Mouse (Mus musculus) G1E-ER4 (cell line): ENCODE results near the gene Rps6kb1. TPM values are rescaled to one million over a fixed set of nuclear protein-coding genes. Genes with fewer than 3 reads are reported as not detected.
A peak's percentile ranks its signal among the peaks of the same experiment; 100 is the strongest.

ENCODE experiments used
- GATA1 ChIP-seq: IDR thresholded peaks from one replicate; pipeline ENCODE4 v1.8.0; 2012; ENCODE audit warnings: low read length, inconsistent platforms
- polyA plus RNA-seq: library from polyadenylated mRNA; stranded (reverse); fragments of >175 nt; gene quantifications from 2 replicates; pipeline ENCODE4 v1.2.3, GENCODE M21; 2012

The Rps6kb1 gene
- 16.7 and 23.2 TPM in 2 replicates for polyA plus RNA-seq

DNA sequence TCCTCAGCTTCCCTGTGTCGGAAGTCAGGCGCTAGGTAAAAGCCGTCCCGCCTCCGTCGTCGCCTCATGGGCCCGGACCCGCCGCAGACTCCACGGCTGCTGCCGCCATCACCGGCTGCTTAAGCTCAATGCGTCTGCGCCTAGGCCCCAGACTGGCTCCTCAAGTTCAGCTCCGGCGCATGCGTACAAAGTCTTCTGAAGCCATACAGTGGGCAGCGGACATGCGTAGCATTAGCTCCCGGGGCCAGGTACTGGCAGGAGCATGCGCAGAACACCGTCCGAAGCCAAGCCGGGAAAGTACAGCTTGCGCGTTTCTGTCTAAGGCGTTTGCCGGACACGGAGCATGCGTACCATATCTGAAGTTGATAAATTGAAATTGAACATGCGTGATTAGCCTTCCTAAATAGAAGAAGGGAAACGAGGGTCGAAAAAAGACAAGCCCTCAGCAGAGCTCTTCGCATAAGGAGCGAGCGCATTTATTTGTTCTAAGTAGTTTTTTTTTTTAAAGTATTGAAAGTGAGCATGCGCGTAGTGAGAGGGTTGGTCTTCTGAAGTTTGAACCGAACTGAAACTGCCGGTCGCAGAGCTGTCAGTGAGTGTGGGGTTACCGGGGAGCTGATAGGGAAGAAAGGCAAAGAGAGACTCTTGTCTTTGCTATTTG is at the start of gene Rps6kb1, which contains the start of gene Tubd1:
Gene Rps6kb1 (minus strand): TSS at position 167 of the 661 bp plus-strand sequence.
Gene Tubd1 (plus strand): TSS at position 353 of the 661 bp plus-strand sequence.
- no peak for TF ChIP-seq GATA1

DNA sequence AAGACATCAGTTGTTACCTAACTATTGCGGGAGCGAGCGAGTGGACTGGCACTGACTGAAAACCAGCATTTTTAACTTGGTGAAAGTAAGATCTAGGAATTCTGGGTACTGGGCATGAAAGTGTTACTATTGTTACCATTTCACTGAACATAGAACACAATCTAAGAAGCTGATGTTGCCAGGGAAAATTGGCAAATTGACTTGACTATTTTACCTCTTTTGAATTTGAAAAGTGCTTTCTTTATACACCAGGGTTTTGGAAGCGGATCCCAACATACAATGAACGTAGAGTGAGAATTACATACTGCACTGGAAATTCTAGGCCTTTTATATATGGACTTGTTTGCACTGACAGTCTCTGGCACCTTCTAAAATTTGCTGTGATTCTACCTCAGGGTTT is 48.8 kb upstream of the Rps6kb1 start:
- TF ChIP-seq GATA1, result no peak

DNA sequence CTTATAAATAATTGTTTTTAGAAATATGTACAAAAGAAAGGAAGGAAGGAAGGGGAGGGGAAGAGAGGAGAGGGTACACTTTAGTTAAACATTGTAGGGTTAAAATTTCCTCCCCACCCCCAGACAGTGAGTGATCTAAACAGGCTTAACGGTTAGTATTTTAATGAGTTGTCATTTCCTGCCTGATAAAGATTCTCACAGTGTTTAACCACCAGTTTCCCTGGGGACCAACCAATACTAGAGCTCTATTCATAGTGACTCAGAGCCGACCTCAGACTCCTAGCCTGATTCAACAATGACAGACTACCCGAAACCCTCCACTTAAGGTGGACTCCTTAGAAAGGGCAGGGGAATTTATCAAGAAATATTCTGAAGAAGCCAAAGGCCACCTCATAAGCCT is 48.4 kb upstream of the Rps6kb1 start:
- peak; percentile 45 for TF ChIP-seq GATA1

DNA sequence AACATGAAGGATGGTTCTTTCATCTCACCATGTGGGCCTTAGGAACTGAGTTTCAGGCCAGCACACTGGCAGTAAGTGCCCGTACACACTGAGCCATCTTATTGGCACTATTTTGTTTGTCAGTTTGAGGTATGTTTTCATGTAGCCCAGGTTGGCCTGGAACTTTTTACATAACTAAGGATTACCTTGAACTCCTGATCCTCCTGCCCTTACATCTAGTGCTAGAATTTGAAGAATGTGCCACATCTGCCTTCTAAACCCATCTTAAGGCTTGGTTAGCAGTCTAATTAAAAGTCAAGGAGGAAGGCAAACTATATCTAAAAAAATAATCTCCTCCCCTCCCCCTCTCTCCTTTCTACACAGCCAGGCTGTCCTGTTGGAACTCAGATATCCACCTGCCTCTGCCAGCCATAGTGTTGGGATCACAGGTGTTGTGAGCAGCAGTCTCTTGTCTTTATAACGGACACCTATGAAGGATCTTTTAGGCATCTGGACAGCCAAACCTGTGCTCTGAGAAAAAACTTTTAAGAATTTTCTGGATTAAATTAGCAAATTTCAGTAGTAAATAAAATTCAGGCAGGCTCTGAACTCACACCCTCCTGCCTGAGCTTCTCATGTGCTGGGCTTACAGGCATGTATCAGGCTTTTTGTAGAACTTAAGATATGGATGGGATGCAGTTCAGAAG is 47.5 kb upstream of the Rps6kb1 start:
- no peak for TF ChIP-seq GATA1

DNA sequence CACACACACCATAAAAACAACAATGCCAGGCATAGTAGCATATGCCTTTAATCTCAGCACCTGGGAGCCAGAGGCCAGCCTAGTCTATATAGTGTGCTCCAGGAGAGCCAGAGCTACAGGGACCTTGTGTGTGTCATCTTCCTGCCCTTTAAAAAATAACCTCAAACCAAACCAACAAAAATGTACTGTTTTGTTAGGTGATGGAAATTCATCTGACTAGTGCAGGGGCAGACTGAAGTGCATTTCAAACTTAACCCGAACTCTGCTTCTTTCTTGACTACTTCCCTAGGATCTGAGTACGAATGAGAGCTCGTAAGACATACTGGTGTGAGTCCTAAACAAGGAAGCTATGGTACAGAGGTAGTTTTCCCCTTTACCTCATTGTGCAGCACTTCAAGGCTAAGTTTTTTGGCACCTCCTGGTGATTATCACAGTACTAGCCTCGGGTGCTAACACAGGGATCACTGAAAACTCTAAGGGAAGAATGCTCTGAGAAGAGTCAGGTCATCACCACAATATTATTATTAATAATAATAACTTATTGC is 46.8 kb upstream of the Rps6kb1 start:
- TF ChIP-seq GATA1, result no peak

DNA sequence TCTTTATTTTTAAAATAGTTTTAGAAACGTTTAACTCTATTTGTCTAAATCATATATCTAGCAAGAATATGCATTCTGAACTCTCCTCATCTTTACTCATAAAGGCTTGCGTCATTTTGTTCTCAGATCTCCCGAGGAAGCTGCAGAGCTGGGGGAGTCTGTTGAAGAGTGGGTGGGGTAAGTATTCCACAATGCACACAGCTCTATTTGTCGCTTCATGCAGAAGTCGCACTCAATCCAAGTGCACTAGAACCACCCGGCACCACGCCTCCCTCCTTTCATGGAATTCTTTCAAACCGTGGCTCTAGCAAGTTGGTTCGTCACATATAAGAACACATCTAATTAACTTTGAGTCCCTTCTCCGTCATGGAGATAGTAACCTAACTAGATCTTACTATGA is 46.0 kb upstream of the Rps6kb1 start:
- no peak for TF ChIP-seq GATA1

DNA sequence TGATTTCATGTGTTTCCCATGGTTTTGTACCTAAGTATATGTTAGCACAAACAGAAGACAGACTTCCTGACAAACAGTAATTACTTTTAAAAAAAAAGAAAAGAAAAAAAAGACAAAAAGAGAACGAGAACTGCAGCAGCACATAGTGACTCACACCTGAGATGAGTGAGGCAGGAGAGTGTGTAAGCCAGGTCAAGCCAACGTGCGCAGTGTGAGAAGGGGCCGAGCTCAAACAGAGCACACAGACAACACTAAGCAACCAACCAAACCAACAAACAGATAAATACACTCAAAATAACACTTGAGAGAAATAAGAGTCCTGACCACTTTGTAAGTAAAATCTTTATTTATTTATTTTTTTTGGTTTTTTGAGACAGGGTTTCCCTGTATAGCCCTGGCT is 45.5 kb upstream of the Rps6kb1 start:
- TF ChIP-seq GATA1, result no peak

DNA sequence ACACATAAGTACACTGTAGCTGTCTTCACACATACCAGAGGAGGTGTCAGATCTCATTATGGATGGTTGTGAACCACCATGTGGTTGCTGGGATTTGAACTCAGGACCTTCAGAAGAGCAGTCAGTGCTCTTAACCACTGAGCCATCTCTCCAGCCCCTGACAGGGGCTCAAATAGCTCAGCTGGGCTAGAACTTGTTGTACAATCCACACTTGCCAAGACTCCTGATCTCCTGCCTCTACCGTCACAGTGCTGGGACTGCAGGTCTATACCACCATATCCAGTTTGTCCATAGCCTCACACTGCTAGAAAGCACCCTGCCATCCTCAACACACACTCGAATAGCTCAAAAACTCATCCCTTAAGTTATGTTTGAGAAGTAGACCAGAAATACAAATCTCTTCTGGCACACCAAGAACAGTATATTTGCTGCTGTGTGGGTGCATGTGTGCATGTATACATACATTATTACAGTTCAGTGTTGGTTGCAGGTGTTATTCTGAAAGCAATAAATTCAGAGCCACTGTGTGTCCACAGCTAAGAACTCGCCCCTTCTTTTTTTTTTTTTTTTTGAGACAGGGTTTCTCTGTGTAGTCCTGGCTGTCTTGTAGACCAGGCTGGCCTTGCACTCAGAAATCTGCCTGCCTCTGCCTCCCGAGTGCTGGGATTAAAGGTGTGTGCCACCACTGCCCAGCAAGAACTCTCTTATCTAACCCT is 44.1 kb upstream of the Rps6kb1 start:
- TF ChIP-seq GATA1, result no peak

DNA sequence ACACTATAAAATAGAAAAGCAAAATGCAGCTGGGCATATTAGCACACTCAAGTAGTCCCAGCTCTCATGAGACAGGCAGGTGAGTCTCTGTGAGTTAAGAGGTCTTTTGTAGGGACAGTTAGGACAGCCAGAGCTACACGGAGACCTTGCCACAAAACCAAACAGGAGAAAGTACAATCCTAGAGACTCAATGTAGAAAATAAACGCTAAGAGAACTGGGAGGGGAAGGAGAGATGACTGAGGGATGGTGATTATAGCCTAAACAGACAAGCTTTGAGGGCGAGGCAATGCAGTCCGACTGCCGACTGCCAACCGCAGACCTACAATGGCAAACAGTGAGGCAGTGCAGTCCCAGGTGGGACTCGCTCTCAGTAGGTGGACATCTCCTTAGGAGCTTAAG is 43.2 kb upstream of the Rps6kb1 start:
- TF ChIP-seq GATA1, result no peak

DNA sequence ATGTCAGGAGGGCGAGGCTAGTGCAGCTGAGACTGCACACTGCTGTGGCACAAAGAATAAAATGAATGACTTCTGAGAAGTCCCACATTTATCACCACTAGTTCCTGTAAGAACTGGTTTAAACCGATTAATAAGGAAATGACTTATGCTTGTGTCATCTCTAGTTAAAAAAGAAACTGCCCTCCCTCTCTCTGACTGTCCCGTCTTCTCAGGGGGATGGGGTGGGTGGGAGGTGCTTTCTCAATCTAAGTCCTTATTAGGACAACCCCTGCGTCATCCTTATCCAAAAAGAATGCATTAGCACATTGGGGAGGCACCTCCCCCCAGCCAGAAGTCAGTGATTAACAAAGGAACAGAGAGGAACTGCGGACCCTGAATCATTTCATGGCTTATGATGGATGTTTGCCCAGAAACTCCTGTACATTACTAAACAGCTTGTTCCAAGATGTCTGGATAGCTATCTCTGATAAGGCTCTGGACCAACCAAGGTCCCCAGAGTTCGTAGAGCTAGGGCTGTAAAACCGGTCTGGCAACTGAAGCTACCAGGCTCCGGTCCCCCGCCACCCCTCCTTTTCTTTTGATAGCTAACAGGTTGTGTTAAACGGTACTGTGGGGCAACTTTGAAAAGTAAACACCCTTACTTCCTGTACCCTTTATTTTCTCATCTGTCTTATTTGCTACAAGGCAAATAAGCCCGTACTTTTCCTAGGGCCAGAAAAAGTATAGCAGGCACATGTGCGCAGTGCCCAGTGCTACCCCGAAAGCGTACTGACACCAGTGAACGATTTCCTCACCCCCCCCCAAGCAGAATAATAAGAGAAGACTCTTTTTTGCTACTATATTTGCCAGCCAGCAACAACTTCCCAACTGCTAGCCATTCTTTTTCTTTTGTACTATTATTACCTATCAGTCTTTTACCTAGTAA is 42.5 kb upstream of the Rps6kb1 start:
- TF ChIP-seq GATA1, result peak; percentile 32

DNA sequence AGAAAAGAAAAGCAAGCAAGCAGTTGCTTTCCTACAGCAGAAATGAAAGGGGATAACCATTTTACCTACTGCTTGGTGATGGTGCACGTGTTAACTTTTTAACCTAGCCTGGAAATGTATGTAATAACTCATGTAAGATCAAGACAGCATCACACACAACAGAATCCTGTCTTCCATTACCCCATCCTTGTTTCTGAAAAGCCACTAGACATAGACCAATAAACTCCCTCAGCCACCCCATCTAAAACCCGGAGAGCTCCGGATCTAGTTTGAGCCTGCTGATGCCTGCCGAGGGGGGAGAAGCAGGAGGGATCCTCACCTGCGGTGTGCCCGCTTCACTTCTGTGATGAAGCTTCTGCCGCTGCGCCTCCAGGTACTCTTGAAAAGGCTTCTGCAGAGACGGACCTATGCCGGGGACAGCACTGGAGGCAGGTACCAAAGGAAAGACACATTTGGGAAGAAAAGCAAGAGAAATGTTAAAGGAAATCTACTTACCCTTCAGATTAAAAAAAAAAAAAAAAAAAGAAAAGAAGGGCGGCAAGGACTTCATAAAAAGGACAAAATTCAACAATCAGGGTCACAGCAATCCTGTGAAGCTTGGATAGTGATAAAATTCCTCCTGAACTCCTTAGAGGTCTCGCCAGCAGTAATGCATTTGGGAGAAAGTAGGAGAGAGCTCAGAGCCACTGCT is 41.7 kb upstream of the Rps6kb1 start:
- no peak for TF ChIP-seq GATA1

DNA sequence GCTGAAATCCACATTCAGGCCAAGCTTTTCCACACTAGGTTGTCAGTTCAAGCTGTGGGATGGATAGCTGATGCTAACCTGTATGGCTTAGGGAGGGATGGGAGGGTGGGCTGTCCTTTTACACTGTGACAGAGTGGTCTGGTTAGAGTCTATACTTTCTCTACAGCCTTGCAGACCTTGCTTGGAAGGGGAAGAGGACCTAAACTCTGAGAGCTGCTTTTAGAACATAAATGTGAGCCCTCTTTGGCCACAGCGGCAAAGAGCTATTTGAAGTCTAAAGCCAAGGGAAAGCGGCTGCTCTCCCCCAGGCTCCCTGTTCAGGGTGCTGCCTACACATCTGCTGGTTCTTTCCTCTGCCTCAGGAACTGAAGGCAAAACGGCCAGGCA is 41.0 kb upstream of the Rps6kb1 start:
- TF ChIP-seq GATA1, result no peak

DNA sequence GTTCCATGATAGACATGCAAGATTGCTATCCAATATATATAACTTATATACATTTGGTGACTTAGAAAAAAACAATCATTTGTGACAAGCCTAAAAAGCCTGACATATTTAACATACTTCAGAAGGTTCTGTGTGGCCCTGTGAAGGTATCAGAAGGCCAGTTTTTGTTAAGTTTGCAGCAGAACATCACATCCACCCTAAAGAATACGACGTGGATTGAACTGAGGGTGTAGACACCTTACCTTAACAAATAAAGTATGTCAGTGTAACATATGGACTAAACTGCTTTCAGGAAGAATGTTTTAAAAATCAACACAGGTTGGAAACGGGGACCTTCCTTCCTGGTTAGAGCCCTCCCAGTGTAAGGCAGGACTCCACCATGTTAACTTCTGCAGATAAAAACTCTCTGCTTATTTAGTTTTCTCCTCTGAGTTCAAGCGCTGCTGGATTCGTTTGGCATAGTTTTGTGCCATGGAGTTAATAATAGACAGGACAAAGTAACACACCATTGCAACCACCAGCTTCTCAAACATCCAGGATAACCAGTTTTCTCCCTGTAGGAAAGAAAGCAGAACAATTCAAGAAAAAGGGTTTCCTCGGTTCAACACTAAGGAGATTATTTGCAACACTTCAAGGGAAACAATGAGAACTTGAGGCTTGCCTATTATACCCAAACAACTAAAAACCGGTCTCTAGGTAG is 40.4 kb upstream of the Rps6kb1 start:
- TF ChIP-seq GATA1, result no peak
